Mouse (Mus musculus) intestine, embryonic 14.5 days (tissue): ENCODE measurements around the gene Gm10220. TPM values are rescaled to one million over a fixed set of nuclear protein-coding genes. Genes with fewer than 3 reads are reported as not detected.
"Not testable (repeated sequence)": the region's sequence is repeated elsewhere in the genome, so short reads cannot be mapped to it uniquely, and the experiment has no call there.

Source experiments
- ATAC-seq: fragments of 200-750 bp; cut with Nextera tagmentation; replicated peaks from 2 replicates; pipeline ENCODE4 v1.8.0; 2017; ENCODE audit warnings: low read depth, moderate number of reproducible peaks, moderate TSS enrichment, moderate library complexity; ENCODE audit not compliant: low FRiP score, low TSS enrichment
- DNase-seq: peaks from one replicate; pipeline ENCODE4 v3.0.0-alpha.2; 2018; ENCODE audit warnings: low spot score
- H3K27ac ChIP-seq: fragments of 300-500 bp; sonication (generic); 2 replicates; pipeline ENCODE4 v1.5.1; 2014; ENCODE audit warnings: low read depth, mild to moderate bottlenecking, control low read depth
- H3K27me3 ChIP-seq: fragments of 300-500 bp; sonication (generic); replicated peaks from 2 replicates; pipeline ENCODE4 v1.6.1; 2014; ENCODE audit warnings: low read length, control low read depth; ENCODE audit not compliant: control insufficient read depth, insufficient read depth
- H3K36me3 ChIP-seq: fragments of 300-500 bp; sonication (generic); 2 replicates; pipeline ENCODE4 v1.6.1; 2014; ENCODE audit warnings: low read length, control low read depth; ENCODE audit not compliant: control insufficient read depth, insufficient read depth
- H3K4me1 ChIP-seq: fragments of 300-500 bp; sonication (generic); replicated peaks from 2 replicates; pipeline ENCODE4 v1.6.1; 2014; ENCODE audit warnings: low read length, control low read depth, mixed read lengths; ENCODE audit not compliant: control insufficient read depth, insufficient read depth
- H3K4me2 ChIP-seq: fragments of 300-500 bp; sonication (generic); 2 replicates; pipeline ENCODE4 v1.6.1; 2014; ENCODE audit warnings: low read length
- H3K4me3 ChIP-seq: fragments of 300-500 bp; sonication (generic); 2 replicates; pipeline ENCODE4 v1.5.1; 2014; ENCODE audit warnings: low read depth, low read length, control low read depth, mixed read lengths
- H3K9ac ChIP-seq: fragments of 300-500 bp; sonication (generic); 2 replicates; pipeline ENCODE4 v1.6.1; 2014; ENCODE audit warnings: mild to moderate bottlenecking, low read length
- H3K9me3 ChIP-seq: fragments of 300-500 bp; sonication (generic); 2 replicates; pipeline ENCODE4 v1.6.1; 2016; ENCODE audit warnings: low read length, control low read depth; ENCODE audit not compliant: control insufficient read depth
- WGBS: fragments of 180-500 bp; shearing (Covaris S2); extraction: QIAGEN DNeasy Blood & Tissue Kit; methylation state at CpG from one replicate; pipeline ENCODE4 v1.1.7; 2014; 5-methylcytosine and 5-hydroxymethylcytosine counted together
- polyA plus RNA-seq: library from polyadenylated mRNA; unstranded; fragments of >200 nt; fragmentation: Nextera tagmentation; extraction: Ambion mirVana; gene quantifications from 2 replicates; pipeline ENCODE4 v1.2.1, GENCODE M21; 2014

Gm10220 gene
- polyA plus RNA-seq = not detected in 2 replicates

DNA sequence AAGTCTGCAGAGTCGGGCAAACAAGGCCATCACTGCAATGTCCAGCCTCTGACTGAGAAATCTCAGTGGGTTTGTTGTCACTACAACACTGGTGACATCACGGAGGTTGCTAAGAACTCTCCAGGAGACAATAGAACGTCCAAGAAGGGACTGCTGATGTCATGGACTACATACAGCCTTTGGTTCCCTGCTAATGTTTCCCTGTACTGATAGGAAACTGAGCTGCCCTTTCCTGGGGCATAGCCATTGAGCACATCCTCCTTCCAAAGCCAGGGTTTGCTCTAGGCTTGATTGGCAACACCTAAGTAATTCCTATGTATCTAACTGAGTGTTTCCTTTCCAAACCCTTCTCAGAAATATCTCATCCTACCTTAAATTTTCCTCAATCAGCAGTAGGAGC lies at the start of gene Gm10220:
Gene Gm10220, minus strand, starts transcription at position 101 of the 400 bp plus-strand sequence.
- not testable (repeated sequence) for H3K9me3 ChIP-seq, H3K27ac ChIP-seq, H3K4me3 ChIP-seq, H3K9ac ChIP-seq, DNase-seq, ATAC-seq, H3K27me3 ChIP-seq, H3K4me2 ChIP-seq, H3K36me3 ChIP-seq, H3K4me1 ChIP-seq
- WGBS = no CpG with 5 or more reads among the region's 3 CpGs

DNA sequence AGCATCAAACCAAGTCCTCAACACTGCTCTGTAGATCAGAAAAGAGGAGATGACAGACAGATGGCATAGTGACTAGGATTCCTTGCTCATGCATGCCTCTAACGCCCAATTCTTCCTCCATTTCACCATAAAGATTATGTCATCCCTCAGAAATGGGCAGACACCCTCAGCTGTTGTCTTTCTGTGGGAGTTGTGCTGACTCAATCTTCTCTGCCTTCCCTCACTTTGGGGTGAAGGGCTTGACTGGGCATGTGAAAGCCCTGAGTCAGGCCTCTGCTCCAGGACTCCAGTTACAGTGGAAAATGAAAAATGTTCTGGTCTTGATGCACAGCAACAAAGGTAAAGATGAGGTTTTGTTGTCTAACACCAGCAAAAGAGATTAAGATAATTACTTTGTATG lies 48.6 kb upstream of the Gm10220 start:
- no peaks in the 10 kb centered on the region for H3K9me3 ChIP-seq
- H3K27ac ChIP-seq = no peak overlapping the region
- 63% methylated on average over 1 of the region's 1 CpGs for WGBS
- ATAC-seq (no peak), DNase-seq (no peak)
- no peaks in the 10 kb centered on the region for H3K4me1 ChIP-seq
- no peak overlapping the region for H3K9ac ChIP-seq
- no peaks in the 10 kb centered on the region for H3K36me3 ChIP-seq
- H3K27me3 ChIP-seq = no peaks in the 10 kb centered on the region
- no peak overlapping the region for H3K4me3 ChIP-seq
- H3K4me2 ChIP-seq = no peak overlapping the region

DNA sequence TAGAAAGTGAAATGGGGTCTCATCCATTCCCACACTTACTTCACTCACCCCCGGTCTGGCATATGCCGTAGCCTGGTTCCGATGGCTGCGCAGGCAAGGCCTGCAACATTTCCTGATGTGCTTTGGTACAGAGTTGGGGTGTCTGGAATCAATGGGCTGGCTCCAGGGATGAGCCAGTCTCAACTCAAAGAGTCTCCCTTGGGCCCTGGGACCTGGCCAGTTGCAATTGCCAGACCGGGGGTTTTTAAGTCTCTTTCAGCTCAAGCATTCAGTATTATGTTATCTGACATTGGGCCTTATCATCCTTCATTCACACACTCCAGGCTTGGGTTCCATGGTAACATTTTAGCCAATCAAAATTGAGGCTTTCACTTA lies 44.6 kb upstream of the Gm10220 start:
- H3K27ac ChIP-seq = no peak overlapping the region
- no peaks in the 10 kb centered on the region for H3K4me1 ChIP-seq
- no peaks in the 10 kb centered on the region for H3K9me3 ChIP-seq
- no peaks in the 10 kb centered on the region for H3K36me3 ChIP-seq
- no peaks in the 10 kb centered on the region for H3K27me3 ChIP-seq
- ATAC-seq = no peak
- 90% methylated on average over 5 of the region's 5 CpGs for WGBS
- no peak for DNase-seq
- H3K4me3 ChIP-seq = no peak overlapping the region
- no peak overlapping the region for H3K9ac ChIP-seq
- H3K4me2 ChIP-seq = no peak overlapping the region

GRCm38 (mm10) chr5:26165036-26165790 lies 44.0 kb upstream of the Gm10220 start:
- Histone ChIP-seq H3K9me3 (no peaks in the 10 kb centered on the region), H3K27ac (no peak overlapping the region), H3K4me2 (no peak overlapping the region), H3K27me3 (no peaks in the 10 kb centered on the region), H3K9ac (no peak overlapping the region), H3K36me3 (no peaks in the 10 kb centered on the region), H3K4me1 (no peaks in the 10 kb centered on the region), H3K4me3 (no peak overlapping the region)
- 66% methylated on average over 8 of the region's 8 CpGs for WGBS
- ATAC-seq (no peak), DNase-seq (no peak)

DNA sequence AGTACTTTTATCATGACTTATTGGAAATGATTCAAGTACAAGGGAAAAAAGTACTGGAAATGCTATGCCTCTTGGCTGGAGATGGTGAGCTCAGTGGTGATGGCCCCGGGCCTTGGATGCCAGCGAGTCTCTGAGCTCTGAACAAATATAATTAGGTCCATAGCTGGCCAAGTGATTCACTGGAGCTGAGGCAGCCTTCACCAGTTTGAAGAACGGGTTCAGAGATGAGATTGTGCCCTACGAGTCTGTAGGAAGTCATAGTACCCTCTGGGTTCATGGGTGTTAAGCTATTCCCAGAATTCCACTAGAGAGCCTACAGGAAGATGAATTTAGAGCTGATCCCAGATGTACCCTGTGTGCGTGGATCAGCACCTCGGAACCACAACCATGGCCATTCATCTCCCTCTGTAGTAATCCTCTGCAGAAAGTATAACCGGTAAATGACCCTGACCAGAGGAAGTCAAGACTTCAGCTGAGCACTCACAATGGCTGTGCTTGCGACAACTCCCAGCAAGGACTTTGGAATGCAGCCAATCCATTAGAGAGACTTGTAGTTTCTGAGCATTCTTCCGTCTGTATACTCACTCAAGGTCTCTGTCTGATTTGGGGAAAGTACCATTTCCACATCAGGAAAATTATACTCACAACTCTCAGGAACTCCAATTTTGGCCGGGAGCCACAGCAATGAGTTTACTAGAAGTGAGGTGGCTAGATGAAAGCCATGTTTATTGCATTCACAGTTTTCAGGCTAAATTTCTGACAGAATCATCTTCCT lies 36.4 kb upstream of the Gm10220 start:
- WGBS = 67% methylated on average over 10 of the region's 10 CpGs
- no peaks in the 10 kb centered on the region for H3K9me3 ChIP-seq
- H3K27me3 ChIP-seq = no peaks in the 10 kb centered on the region
- ATAC-seq (no peak), DNase-seq (no peak)
- H3K4me2 ChIP-seq = no peak overlapping the region
- H3K27ac ChIP-seq = no peak overlapping the region
- no peaks in the 10 kb centered on the region for H3K36me3 ChIP-seq
- no peak overlapping the region for H3K4me3 ChIP-seq
- no peak overlapping the region for H3K9ac ChIP-seq
- H3K4me1 ChIP-seq = no peaks in the 10 kb centered on the region

DNA sequence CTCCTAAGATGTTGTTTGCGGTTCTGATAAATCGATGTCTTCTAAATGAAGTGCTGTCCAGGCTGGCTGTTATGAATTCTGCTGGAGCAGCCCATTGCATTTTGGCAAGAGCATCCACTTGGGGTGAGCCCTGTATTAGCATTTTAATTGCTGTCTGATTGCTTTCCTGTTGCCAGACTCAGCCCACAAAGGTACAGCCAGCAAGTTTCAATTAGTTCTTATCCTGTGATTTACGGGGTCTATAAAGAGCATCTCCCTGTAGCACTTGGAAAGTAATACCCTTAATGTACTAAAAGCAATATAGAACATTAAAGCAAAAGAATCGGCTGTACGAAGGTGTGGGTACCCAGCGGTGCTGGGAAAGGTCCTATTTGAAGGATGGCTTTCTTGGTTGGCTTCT lies 21.7 kb upstream of the Gm10220 start:
- Histone ChIP-seq H3K4me2 (no peak overlapping the region), H3K9ac (no peak overlapping the region), H3K9me3 (no peaks in the 10 kb centered on the region), H3K27me3 (no peaks in the 10 kb centered on the region), H3K4me1 (no peaks in the 10 kb centered on the region), H3K27ac (no peak overlapping the region), H3K4me3 (no peak overlapping the region), H3K36me3 (no peaks in the 10 kb centered on the region)
- 79% methylated on average over 6 of the region's 6 CpGs for WGBS
- DNase-seq (no peak), ATAC-seq (no peak)

GRCm38 (mm10) chr5:26105262-26105661 lies 16.0 kb downstream of the Gm10220 start, which contains the start of gene 5031410I06Rik:
TSS of gene 5031410I06Rik (minus strand) at chr5:26105362.
- not testable (repeated sequence) for DNase-seq, H3K27me3 ChIP-seq, H3K36me3 ChIP-seq, H3K27ac ChIP-seq, H3K9me3 ChIP-seq, ATAC-seq, H3K9ac ChIP-seq, H3K4me3 ChIP-seq, H3K4me2 ChIP-seq, H3K4me1 ChIP-seq
- no CpG with 5 or more reads among the region's 3 CpGs for WGBS

DNA sequence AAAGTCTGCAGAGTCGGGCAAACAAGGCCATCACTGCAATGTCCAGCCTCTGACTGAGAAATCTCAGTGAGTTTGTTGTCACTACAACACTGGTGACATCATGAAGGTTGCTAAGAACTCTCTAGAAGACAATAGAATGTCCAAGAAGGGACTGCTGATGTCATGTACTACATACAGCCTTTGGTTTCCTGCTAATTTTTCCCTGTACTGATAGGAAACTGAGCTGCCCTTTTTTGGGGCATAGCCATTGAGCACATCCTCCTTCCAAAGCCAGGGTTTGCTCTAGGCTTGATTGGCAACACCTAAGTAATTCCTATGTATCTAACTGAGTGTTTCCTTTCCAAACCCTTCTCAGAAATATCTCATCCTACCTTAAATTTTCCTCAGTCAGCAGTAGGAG lies 32.0 kb downstream of the Gm10220 start, which contains the start of gene Gm10471:
Gene Gm10471, minus strand, starts transcription at position 101 of the 400 bp plus-strand sequence.
- WGBS = 78% methylated on average over 1 of the region's 1 CpGs
- H3K9me3 ChIP-seq, H3K4me3 ChIP-seq, H3K27ac ChIP-seq, H3K4me2 ChIP-seq, H3K4me1 ChIP-seq, H3K36me3 ChIP-seq, DNase-seq, H3K9ac ChIP-seq, H3K27me3 ChIP-seq, ATAC-seq: not testable (repeated sequence)
